Mouse (Mus musculus): ENCODE measurements around the gene Gnb1l.

GRCm38 (mm10) chr16:18449005-18449404 lies 49.5 kb upstream of the Gnb1l start:
- no peak for TF ChIP-seq CTCF (IDR thresholded peaks at IDR 0.05; ENCODE audit: low read depth)
- no peak for TF ChIP-seq EP300 (IDR thresholded peaks at IDR 0.05; ENCODE audit: low read depth)

Measured in liver, embryonic 14.5 days (tissue).